Mouse (Mus musculus) thymus, adult 2 months (tissue): ENCODE measurements around the gene Eml5.

Experiments
- CTCF ChIP-seq: fragments of 200-500 bp; IDR thresholded peaks from 2 replicates; pipeline ENCODE4 v1.5.1; 2012; ENCODE audit warnings: mild to moderate bottlenecking, control low read depth, low read length, moderate library complexity, borderline replicate concordance; ENCODE audit not compliant: control insufficient read depth, poor library complexity, insufficient read depth; ENCODE audit errors: extremely low read depth
- POLR2A ChIP-seq: fragments of 200-500 bp; IDR thresholded peaks from 2 replicates; pipeline ENCODE4 v1.6.1; 2012; ENCODE audit warnings: mild to moderate bottlenecking, low read length, control low read depth, moderate library complexity; ENCODE audit not compliant: control insufficient read depth, poor library complexity, insufficient read depth; ENCODE audit errors: extremely low read depth

DNA sequence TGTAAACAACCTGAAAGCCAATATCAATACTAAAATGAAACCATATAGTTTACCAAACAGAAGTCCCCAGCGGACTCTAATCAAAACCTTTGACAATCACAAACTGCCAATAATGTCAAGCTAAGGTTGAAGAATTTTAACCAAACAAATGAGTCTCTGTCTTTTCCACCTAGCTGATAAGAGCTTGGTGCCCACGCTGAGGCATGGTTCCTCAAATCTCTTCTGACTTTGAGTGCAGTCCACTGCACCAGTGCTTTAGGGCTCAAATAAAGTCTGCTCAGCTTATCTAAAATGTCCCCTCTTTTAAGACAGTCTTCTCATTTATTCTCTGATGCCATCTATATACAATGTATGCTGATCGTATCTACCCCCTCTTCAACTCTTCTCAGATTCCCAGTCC, 61.1 kb downstream of the Eml5 start:
- TF ChIP-seq POLR2A (no peak), CTCF (no peak)
